Mouse (Mus musculus): ENCODE results near the gene Acsl1.

Acsl1 gene

DNA sequence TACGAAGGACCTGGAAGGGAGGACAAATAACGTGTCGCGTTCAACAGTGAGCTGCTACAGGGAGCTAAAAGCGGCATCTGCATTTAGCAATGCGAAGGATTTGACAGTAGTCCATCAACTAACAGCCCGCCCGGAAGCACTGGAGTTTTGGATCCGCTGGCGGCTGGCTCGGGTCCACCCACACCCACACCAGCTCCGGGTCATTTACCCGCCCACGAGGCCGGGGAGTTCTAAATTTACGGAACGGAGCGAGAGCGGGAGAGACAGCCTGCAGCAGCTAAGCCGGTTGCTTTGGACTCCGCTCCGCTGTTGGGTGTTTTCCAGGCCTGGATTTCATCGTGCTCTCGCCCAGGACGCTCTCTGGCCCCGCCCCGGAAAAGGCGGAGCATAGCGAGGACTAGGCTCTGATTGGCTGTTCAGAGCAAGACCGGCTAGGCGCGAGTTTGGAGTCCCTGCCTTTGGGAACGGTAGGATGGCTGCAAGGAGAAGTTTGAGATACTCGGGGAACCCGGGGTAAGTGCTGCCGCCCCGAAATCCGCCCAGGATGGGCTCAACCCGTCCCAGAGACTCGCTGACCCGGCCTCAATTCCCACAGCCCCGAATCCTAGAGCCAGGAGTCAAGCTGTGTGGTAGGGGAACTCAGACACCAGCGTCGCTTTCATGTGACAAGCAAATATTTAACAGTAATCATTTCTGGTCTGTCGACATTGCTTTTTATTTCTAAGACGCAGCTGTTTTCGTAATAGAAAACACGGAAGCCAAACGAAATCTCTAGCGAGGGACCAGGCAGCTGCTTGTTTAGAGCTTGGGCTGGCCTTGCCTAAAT, 81.0 kb downstream of the Acsl1 start, which contains the start of gene Cenpu:
Cenpu (plus strand) TSS at position 414 of the 826 bp plus-strand sequence.
- TF ChIP-seq GATA4 (IDR thresholded peaks at IDR 0.05; ENCODE audit: insufficient replicate concordance, low read length) = peak; percentile 69; the same call in 1 of the 2 replicates

- TF ChIP-seq GATA4 (IDR thresholded peaks at IDR 0.05; ENCODE audit: insufficient replicate concordance, low read length) = no peak
These were observed 81.6 kb downstream of the Acsl1 start for GRCm38 (mm10) chr8:46552441-46552765.

- TF ChIP-seq GATA4 (IDR thresholded peaks at IDR 0.05; ENCODE audit: insufficient replicate concordance, low read length) = no peak
These were observed 88.6 kb downstream of the Acsl1 start for GRCm38 (mm10) chr8:46559428-46559827.

DNA sequence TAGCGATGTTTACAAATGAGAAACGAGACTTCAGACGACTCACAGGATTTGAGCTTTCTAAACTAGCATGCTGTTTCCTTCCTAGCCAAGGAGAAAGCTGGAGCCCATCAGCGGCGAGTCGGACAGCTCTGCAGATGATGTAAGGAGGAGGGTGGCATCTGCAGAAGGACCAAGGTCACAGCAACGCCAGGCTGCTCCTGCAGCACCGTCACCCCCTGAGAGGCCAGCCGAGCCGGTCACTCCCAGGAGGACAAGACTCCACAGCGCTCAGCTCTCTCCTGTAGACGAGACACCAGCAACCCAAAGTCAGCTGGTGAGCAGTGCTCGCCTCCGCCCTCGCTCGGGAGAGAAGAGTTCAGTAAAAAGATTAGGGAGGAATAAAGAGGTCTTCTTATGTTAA, 91.5 kb downstream of the Acsl1 start:
- no peak for TF ChIP-seq GATA4 (IDR thresholded peaks at IDR 0.05; ENCODE audit: insufficient replicate concordance, low read length)

DNA sequence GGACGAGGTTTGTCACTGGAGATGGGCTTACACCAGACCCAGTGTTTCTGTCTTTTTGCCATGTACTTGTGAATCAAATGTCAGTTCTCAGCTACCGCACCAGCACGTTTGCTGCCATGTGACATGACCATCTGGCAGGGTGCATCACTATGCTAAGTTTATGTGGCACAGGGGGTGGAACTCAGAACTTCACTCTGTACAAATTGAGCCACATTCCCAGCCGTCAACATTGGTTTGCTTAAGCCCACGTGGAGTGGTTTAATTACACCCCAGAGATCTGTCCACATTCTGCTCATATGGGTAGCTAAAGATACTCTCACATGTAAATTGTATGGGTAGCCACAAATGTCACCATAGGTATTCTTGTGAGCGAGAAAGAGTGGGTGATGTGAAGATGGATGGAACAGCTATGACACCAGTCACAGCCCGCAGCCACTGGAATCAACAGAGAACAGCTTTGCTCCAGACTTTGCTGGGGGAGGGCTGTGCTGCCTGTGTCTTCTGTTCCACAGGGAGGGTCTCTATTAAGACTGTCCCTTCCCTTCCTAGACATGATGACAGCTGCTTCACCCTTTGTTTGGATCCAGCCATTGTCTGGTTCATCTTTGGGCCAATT, 96.2 kb downstream of the Acsl1 start:
- TF ChIP-seq GATA4 (IDR thresholded peaks at IDR 0.05; ENCODE audit: insufficient replicate concordance, low read length) = no peak

GRCm38 (mm10) chr8:46567946-46568345, 97.1 kb downstream of the Acsl1 start:
- no peak for TF ChIP-seq GATA4 (IDR thresholded peaks at IDR 0.05; ENCODE audit: insufficient replicate concordance, low read length)

- no peak for TF ChIP-seq GATA4 (IDR thresholded peaks at IDR 0.05; ENCODE audit: insufficient replicate concordance, low read length)
These were observed 98.1 kb downstream of the Acsl1 start for GRCm38 (mm10) chr8:46568942-46569341.

DNA sequence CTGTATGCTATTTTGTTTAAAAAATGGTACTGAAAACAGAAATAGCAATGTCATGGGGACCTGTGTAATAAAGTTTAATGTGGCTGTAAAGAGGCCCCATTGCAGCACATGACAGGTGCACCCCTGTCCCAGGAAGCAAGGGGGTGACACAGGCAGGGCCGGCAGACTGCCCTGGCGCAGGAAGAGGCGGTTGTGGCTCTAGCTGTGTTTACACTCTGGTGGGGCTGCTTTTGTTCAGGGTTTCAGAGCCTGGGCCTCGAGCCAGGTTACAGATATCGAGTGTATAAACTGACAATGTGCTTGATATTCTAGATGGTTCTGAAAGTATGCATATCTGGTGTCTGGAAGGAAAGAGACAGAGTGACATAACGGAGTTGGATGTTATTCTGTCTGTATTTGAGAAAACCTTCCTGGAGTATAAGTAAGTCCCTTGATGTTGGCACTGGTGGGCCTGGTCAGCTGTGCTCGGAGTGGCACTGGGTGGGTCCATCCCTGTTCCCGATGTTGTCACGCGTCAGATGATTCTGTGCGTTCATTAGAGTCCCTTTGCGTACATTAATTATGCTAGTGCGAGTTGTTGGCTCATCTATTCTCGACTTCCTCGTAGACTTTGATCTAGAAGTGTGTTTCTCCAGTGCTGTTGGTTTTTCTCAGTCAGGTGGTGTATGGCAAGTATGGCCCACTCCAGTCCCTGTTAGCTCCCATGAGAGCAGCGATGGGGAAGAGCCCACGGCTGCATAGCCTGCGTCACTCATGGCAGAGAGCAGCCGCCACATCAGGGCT, 99.0 kb downstream of the Acsl1 start:
- TF ChIP-seq GATA4 (IDR thresholded peaks at IDR 0.05; ENCODE audit: insufficient replicate concordance, low read length) = no peak

DNA sequence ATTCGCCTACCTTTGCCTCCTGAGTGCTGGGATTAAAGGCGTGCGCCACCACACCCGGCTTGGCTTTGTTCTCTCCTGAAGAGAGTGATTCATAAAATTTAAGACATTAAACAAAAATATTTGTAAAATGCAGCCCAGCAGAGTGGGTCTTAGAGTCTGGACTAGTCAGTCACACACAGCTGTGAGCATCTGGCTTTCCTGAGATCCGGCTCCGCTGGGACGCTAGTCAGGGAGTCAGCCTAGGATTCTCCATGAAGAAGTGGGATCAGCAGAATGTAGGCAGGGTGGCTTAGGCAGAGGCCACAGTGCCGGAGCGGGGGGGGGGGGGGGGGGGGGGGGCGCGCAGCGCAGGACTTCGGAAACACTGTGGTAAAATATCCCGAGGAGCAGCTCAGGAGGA, 99.8 kb downstream of the Acsl1 start:
- TF ChIP-seq GATA4 (IDR thresholded peaks at IDR 0.05; ENCODE audit: insufficient replicate concordance, low read length) = no peak

DNA sequence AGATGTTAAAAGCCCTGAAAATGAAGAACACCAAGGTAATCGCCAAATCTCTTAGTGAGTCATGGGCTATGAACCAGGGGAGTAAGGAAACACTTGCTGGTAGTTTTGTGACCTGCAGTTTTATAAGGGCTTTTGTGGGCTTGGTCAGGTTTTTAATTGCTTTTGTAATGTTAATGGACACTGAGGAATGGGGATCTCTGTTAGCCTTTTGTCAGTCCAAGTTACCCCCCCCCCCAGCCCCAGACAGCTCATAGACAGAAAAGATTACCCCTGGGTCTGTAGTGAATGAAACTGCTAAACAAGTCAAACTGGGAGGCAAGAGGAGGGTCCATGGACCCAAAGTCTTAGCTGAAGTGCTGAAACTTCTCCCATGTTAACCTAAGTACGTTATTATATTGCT, 102.6 kb downstream of the Acsl1 start:
- no peak for TF ChIP-seq GATA4 (IDR thresholded peaks at IDR 0.05; ENCODE audit: insufficient replicate concordance, low read length)

DNA sequence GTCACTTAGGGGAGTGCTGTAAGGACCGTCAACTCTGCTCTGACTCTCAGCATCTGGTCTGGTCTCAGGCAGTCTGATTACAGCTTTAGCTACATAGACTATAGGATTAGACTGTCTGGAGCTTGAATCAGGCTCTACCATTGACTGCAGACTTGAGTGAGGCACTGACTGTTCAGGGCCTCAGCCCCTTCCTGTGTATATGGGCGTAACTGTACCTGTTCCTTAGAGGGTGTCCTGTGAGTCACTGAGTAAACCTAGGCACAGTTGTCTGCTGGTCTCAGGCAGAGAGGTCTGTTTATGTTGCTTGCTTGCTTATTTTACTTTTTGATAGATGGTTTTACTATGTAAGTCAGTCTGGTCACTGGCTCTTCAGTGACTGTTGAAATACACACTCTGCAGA, 103.1 kb downstream of the Acsl1 start:
- no peak for TF ChIP-seq GATA4 (IDR thresholded peaks at IDR 0.05; ENCODE audit: insufficient replicate concordance, low read length)

DNA sequence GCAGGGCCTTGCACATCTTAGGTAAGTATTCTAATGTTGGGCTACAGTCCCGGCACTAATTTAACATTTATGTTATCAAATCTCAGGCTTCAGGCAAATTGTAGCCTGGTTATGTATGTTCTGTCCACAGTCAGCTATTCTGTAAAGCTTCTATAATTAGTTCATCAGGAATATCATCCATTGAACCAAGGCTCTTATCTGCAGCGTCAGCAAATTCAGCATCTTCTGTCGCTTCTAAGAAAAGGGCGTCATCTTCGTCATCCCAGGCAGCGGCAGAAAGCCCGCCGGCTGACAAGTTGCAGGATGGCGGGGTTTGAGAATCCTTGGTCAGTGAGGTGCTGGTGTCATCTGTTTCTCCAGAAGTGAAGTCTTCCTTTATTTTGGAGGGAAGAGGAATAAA, 108.0 kb downstream of the Acsl1 start:
- TF ChIP-seq GATA4 (IDR thresholded peaks at IDR 0.05; ENCODE audit: insufficient replicate concordance, low read length) = no peak

GRCm38 (mm10) chr8:46585576-46585975, 114.7 kb downstream of the Acsl1 start:
- no peak for TF ChIP-seq GATA4 (IDR thresholded peaks at IDR 0.05; ENCODE audit: insufficient replicate concordance, low read length)

All from liver, adult (tissue).